Comparison of ENCODE assay signal across 8 mouse cellular contexts in the genomic region with DNA sequence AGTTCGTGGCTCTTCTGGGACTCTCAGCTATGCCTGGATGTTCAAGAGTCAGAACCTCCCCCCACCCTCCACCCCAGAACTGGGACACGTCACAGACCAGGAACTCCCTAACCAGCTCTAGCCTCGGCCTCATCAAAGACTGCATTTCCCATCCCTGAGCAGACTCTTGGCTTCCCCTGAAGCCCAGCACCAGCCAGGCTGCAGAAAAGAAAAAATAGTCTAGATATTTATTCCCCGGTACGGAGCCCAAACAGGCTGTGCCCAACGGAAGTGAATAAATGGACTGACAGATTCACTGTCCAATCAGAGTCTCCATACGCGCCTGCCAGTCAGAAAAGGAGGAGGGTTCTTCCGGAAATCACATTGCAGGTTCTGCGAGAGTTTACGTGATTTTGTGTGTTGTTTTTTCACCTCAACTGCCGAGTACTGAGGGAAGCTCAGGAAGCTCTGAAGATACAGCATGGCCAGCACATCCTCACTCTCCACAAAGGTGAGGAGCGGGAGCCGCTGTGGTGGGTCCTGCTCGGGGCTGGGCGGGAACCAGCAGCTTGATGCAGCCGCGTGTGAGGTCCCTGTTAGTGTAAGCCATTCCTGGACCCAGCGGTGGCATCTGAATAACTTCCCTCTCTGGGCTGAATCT.
DNase-seq lines count a peak whose midpoint lies in the region; ATAC-seq lines count a peak whose summit lies in the region.

No protein-coding gene starts in this region.

- DNase-seq in adipocyte (ENCODE audit: low spot score), result peak; percentile 95
- peak; percentile 88 for DNase-seq in embryo, embryonic 10 days (ENCODE audit: low spot score)
- DNase-seq in gastrocnemius, postnatal 10 days, result peak; percentile 63
- DNase-seq in induced T-regulatory cell, adult 2 months (ENCODE audit: low read depth), result peak; percentile 96
- peak; percentile 92 to 96 for DNase-seq in left cerebral cortex, adult 9 months (ENCODE audit: low spot score in 2 of 2)
- DNase-seq in right cerebral cortex, postnatal 14 days, result peak; percentile 59
- peak; percentile 83 to 88 for DNase-seq in urinary bladder, postnatal 36 days (ENCODE audit: low spot score in 2 of 2)

- ATAC-seq in megakaryocyte progenitor cell, adult 5-6 weeks (replicated peaks; ENCODE audit: poor library complexity), result peak; percentile 99

Comparison
In these comparisons a context has a peak if more than half of its experiments do, and no peak if none do; other contexts are left out.
1. Peak in every context shown above with its lines: DNase-seq and ATAC-seq.